Mouse (Mus musculus) embryonic facial prominence, embryonic 13.5 days (tissue): ENCODE measurements around the gene Tex19.1. TPM values are rescaled to one million over a fixed set of nuclear protein-coding genes. Genes with fewer than 3 reads are reported as not detected.

Experiments used
- ATAC-seq: fragments of 200-750 bp; cut with Nextera tagmentation; 2 replicates; pipeline ENCODE4 v1.8.0; 2017; ENCODE audit warnings: low read depth; ENCODE audit not compliant: insufficient number of reproducible peaks, insufficient read depth, low FRiP score, low TSS enrichment
- H3K27ac ChIP-seq: fragments of 300-500 bp; sonication (generic); 2 replicates; pipeline ENCODE4 v1.5.1; 2015; ENCODE audit warnings: moderate library complexity, mild to moderate bottlenecking, inconsistent platforms
- H3K27me3 ChIP-seq: fragments of 300-500 bp; sonication (generic); 2 replicates; pipeline ENCODE4 v1.6.1; 2015; ENCODE audit warnings: mild to moderate bottlenecking, inconsistent platforms
- H3K36me3 ChIP-seq: fragments of 300-500 bp; sonication (generic); 2 replicates; pipeline ENCODE4 v1.6.1; 2015; ENCODE audit warnings: mild to moderate bottlenecking, inconsistent platforms
- H3K4me1 ChIP-seq: fragments of 300-500 bp; sonication (generic); 2 replicates; pipeline ENCODE4 v1.6.1; 2015; ENCODE audit warnings: inconsistent platforms
- H3K4me2 ChIP-seq: fragments of 300-500 bp; sonication (generic); 2 replicates; pipeline ENCODE4 v1.6.1; 2015; ENCODE audit warnings: moderate library complexity, mild to moderate bottlenecking, inconsistent platforms
- H3K4me3 ChIP-seq: fragments of 300-500 bp; sonication (generic); 2 replicates; pipeline ENCODE4 v1.5.1; 2015; ENCODE audit warnings: mild to moderate bottlenecking, inconsistent platforms
- H3K9ac ChIP-seq: fragments of 300-500 bp; sonication (generic); 2 replicates; pipeline ENCODE4 v1.6.1; 2015; ENCODE audit warnings: mild to moderate bottlenecking, inconsistent platforms
- H3K9me3 ChIP-seq: fragments of 300-500 bp; sonication (generic); 2 replicates; pipeline ENCODE4 v1.6.1; 2016; ENCODE audit warnings: inconsistent platforms
- WGBS: fragments of 180-500 bp; shearing (Covaris S2); methylation state at CpG from one replicate; pipeline ENCODE4 v1.1.7; 2015; ENCODE audit warnings: mixed read lengths; 5-methylcytosine and 5-hydroxymethylcytosine counted together
- polyA plus RNA-seq: library from polyadenylated mRNA; unstranded; fragments of >200 nt; fragmentation: Nextera tagmentation; extraction: Ambion mirVana; gene quantifications from 2 replicates; pipeline ENCODE4 v1.2.1, GENCODE M21; 2015

The Tex19.1 gene
- polyA plus RNA-seq, 1 experiment from 2014 or later = 0.11 TPM

- H3K4me3 ChIP-seq = no peak overlapping the region
- H3K9ac ChIP-seq = no peak overlapping the region
- no peak overlapping the region for H3K27ac ChIP-seq
- 81% methylated on average over 3 of the region's 3 CpGs for WGBS
- H3K4me2 ChIP-seq = no peak overlapping the region
- H3K36me3 ChIP-seq = no peaks in the 10 kb centered on the region
- no peak for ATAC-seq
- no peaks in the 10 kb centered on the region for H3K4me1 ChIP-seq
- no peaks in the 10 kb centered on the region for H3K27me3 ChIP-seq
- no peaks in the 10 kb centered on the region for H3K9me3 ChIP-seq
These were observed 24.8 kb upstream of the Tex19.1 start for GRCm38 (mm10) chr11:121121151-121121550.

- H3K4me3 ChIP-seq = no peak overlapping the region
- no peak overlapping the region for H3K9ac ChIP-seq
- H3K4me2 ChIP-seq = no peak overlapping the region
- H3K9me3 ChIP-seq = no peaks in the 10 kb centered on the region
- no peak overlapping the region for H3K27ac ChIP-seq
- no peak for ATAC-seq
- no peaks in the 10 kb centered on the region for H3K36me3 ChIP-seq
- 80% methylated on average over 2 of the region's 2 CpGs for WGBS
- H3K4me1 ChIP-seq = no peaks in the 10 kb centered on the region
- H3K27me3 ChIP-seq = no peaks in the 10 kb centered on the region
These were observed 23.8 kb upstream of the Tex19.1 start for GRCm38 (mm10) chr11:121122024-121122670.

- no peaks in the 10 kb centered on the region for H3K36me3 ChIP-seq
- WGBS = 77% methylated on average over 4 of the region's 4 CpGs
- H3K4me2 ChIP-seq = no peak overlapping the region
- no peak for ATAC-seq
- no peaks in the 10 kb centered on the region for H3K4me1 ChIP-seq
- no peaks in the 10 kb centered on the region for H3K9me3 ChIP-seq
- H3K9ac ChIP-seq = no peak overlapping the region
- H3K27ac ChIP-seq = no peak overlapping the region
- H3K4me3 ChIP-seq = no peak overlapping the region
- no peaks in the 10 kb centered on the region for H3K27me3 ChIP-seq
These were observed 22.5 kb upstream of the Tex19.1 start for GRCm38 (mm10) chr11:121123438-121123837.

GRCm38 (mm10) chr11:121125522-121126172, 20.3 kb upstream of the Tex19.1 start:
- H3K27me3 ChIP-seq = no peaks in the 10 kb centered on the region
- ATAC-seq = no peak
- no peaks in the 10 kb centered on the region for H3K4me1 ChIP-seq
- 88% methylated on average over 3 of the region's 3 CpGs for WGBS
- no peaks in the 10 kb centered on the region for H3K9me3 ChIP-seq
- no peak overlapping the region for H3K27ac ChIP-seq
- no peak overlapping the region for H3K4me3 ChIP-seq
- no peaks in the 10 kb centered on the region for H3K36me3 ChIP-seq
- H3K9ac ChIP-seq = no peak overlapping the region
- no peak overlapping the region for H3K4me2 ChIP-seq

- WGBS = 83% methylated on average over 1 of the region's 1 CpGs
- no peaks in the 10 kb centered on the region for H3K4me1 ChIP-seq
- no peak overlapping the region for H3K27ac ChIP-seq
- H3K36me3 ChIP-seq = no peaks in the 10 kb centered on the region
- no peaks in the 10 kb centered on the region for H3K27me3 ChIP-seq
- no peak overlapping the region for H3K4me3 ChIP-seq
- H3K4me2 ChIP-seq = no peak overlapping the region
- no peaks in the 10 kb centered on the region for H3K9me3 ChIP-seq
- no peak overlapping the region for H3K9ac ChIP-seq
- ATAC-seq = no peak
These were observed 19.5 kb upstream of the Tex19.1 start for GRCm38 (mm10) chr11:121126395-121126794.

- Histone ChIP-seq H3K27ac (no peak overlapping the region), H3K36me3 (no peaks in the 10 kb centered on the region), H3K27me3 (no peaks in the 10 kb centered on the region), H3K9ac (no peak overlapping the region), H3K9me3 (no peaks in the 10 kb centered on the region), H3K4me3 (no peak overlapping the region), H3K4me1 (no peaks in the 10 kb centered on the region), H3K4me2 (no peak overlapping the region)
- 86% methylated on average over 3 of the region's 3 CpGs for WGBS
- no peak for ATAC-seq
These were observed 18.5 kb upstream of the Tex19.1 start for GRCm38 (mm10) chr11:121127441-121127840.

GRCm38 (mm10) chr11:121129616-121130015, 16.3 kb upstream of the Tex19.1 start:
- 48% methylated on average over 1 of the region's 1 CpGs for WGBS
- no peak for ATAC-seq
- Histone ChIP-seq H3K36me3 (no peaks in the 10 kb centered on the region), H3K4me3 (no peak overlapping the region), H3K4me2 (no peak overlapping the region), H3K4me1 (no peaks in the 10 kb centered on the region), H3K27ac (no peak overlapping the region), H3K27me3 (no peaks in the 10 kb centered on the region), H3K9ac (no peak overlapping the region), H3K9me3 (no peaks in the 10 kb centered on the region)

- Histone ChIP-seq H3K9me3 (no peaks in the 10 kb centered on the region), H3K27me3 (no peaks in the 10 kb centered on the region), H3K36me3 (no peaks in the 10 kb centered on the region), H3K4me3 (no peak overlapping the region), H3K4me2 (no peak overlapping the region), H3K4me1 (no peaks in the 10 kb centered on the region), H3K9ac (no peak overlapping the region), H3K27ac (no peak overlapping the region)
- no peak for ATAC-seq
- WGBS = 81% methylated on average over 1 of the region's 1 CpGs
These were observed 11.3 kb upstream of the Tex19.1 start for GRCm38 (mm10) chr11:121134600-121134999.

GRCm38 (mm10) chr11:121137682-121138081, 8.3 kb upstream of the Tex19.1 start:
- H3K36me3 ChIP-seq = no peaks in the 10 kb centered on the region
- ATAC-seq = no peak
- H3K27me3 ChIP-seq = no peaks in the 10 kb centered on the region
- no peak overlapping the region for H3K9ac ChIP-seq
- no peak overlapping the region for H3K4me3 ChIP-seq
- no peak overlapping the region for H3K4me2 ChIP-seq
- H3K27ac ChIP-seq = no peak overlapping the region
- no peaks in the 10 kb centered on the region for H3K9me3 ChIP-seq
- 80% methylated on average over 5 of the region's 5 CpGs for WGBS
- H3K4me1 ChIP-seq = no peaks in the 10 kb centered on the region

GRCm38 (mm10) chr11:121138732-121139131, 7.2 kb upstream of the Tex19.1 start:
- no peaks in the 10 kb centered on the region for H3K9me3 ChIP-seq
- 54% methylated on average over 6 of the region's 6 CpGs for WGBS
- no peak for ATAC-seq

GRCm38 (mm10) chr11:121143325-121144015, 2.5 kb upstream of the Tex19.1 start:
- H3K4me3 ChIP-seq = no peak overlapping the region
- no peak overlapping the region for H3K9ac ChIP-seq
- H3K27me3 ChIP-seq = no peaks in the 10 kb centered on the region
- no peak for ATAC-seq
- 73% methylated on average over 9 of the region's 9 CpGs for WGBS
- H3K9me3 ChIP-seq = no peaks in the 10 kb centered on the region
- H3K4me2 ChIP-seq = no peak overlapping the region
- H3K36me3 ChIP-seq = no peaks in the 10 kb centered on the region
- no peaks in the 10 kb centered on the region for H3K4me1 ChIP-seq
- H3K27ac ChIP-seq = no peak overlapping the region

More at GRCm38 (mm10) chr11:121138732-121139131, 7.2 kb upstream of the Tex19.1 start:
- Histone ChIP-seq H3K9ac (no peak overlapping the region), H3K4me2 (no peak overlapping the region), H3K36me3 (no peaks in the 10 kb centered on the region), H3K4me3 (no peak overlapping the region), H3K27me3 (no peaks in the 10 kb centered on the region), H3K27ac (no peak overlapping the region), H3K4me1 (no peaks in the 10 kb centered on the region)

- 81% methylated on average over 3 of the region's 3 CpGs for WGBS
- H3K4me2 ChIP-seq = no peak overlapping the region
These were observed 2.2 kb downstream of the Tex19.1 start for GRCm38 (mm10) chr11:121148193-121148592.

More at GRCm38 (mm10) chr11:121148193-121148592, 2.2 kb downstream of the Tex19.1 start:
- no peaks in the 10 kb centered on the region for H3K27me3 ChIP-seq
- no peak overlapping the region for H3K27ac ChIP-seq
- no peaks in the 10 kb centered on the region for H3K9me3 ChIP-seq
- no peak overlapping the region for H3K4me3 ChIP-seq
- no peak overlapping the region for H3K9ac ChIP-seq
- no peaks in the 10 kb centered on the region for H3K4me1 ChIP-seq
- no peaks in the 10 kb centered on the region for H3K36me3 ChIP-seq
- no peak for ATAC-seq
